Mouse (Mus musculus): ENCODE measurements around the gene Kdelr2. TPM values are rescaled to one million over a fixed set of nuclear protein-coding genes. Genes with fewer than 3 reads are reported as not detected.

Kdelr2 gene
- total and polyA plus RNA-seq, 3 experiments, result 49.6 to 52.3 (median 50.5) TPM

DNA sequence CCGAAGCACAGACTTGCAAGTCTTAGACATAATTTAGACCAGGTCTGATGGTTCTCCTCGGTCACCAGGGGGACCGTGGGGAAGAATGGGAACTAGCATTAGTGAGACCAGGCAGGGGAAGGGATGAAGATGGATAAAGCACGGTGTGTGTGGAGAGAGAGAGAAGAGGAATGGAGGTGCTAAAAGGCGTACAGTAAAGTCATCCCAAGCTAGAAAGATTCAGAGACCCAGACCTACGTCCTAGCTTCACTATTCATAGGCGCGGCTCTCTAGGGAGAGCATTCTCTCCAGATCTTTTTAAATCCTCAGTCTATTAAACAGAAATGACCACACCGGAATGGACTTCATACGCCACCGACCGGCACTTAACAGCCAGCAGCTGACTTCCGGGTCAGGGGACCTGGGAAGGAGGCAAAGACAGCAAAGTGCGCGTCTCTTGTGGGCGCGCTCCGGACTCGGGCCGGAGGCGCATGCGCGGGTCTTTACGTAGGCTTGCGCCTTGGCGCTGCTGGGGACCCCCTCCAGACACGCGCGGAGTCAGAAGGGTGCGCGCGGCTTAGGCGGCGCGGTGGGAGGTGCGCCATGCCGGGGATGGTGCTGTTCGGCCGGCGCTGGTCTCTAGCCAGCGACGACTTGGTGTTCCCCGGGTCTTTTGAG, 60.6 kb downstream of the Kdelr2 start, which contains the start of gene Daglb:
Daglb (plus strand) TSS at position 485 of the 657 bp plus-strand sequence.
- peak; percentile 92 to 94 for DNase-seq
- Histone ChIP-seq H3K9ac (ENCODE audit: low read depth, low read length) (peak within 1 kb of the TSS; percentile 80), H3K27me3 (ENCODE audit: control insufficient read depth, insufficient read depth, low read length) (no peaks in the 10 kb centered on the region), H3K27ac (peak within 1 kb of the TSS; percentile 86), H3K79me2 (replicated peaks; ENCODE audit: control insufficient read depth, insufficient read depth, low read length) (no peaks in the 10 kb centered on the region), H3K4me1 (ENCODE audit: control insufficient read depth, insufficient read depth, low read length) (peaks cover 3% of the 10 kb centered on the region), H3K4me3 (peak within 1 kb of the TSS; percentile 73), H3K36me3 (ENCODE audit: control insufficient read depth, insufficient read depth, low read length) (no peaks in the 10 kb centered on the region)
- WGBS, result 3% methylated on average over 43 of the region's 43 CpGs
- intact Hi-C loops (cut with DNase I), result loop anchor here (1.0 kb wide), 1 partner anchor 64 kb away; the partner anchor contains the start of gene Rac1
- TF ChIP-seq CTCF (IDR thresholded peaks at IDR 0.05) (no peak), POLR2A (IDR thresholded peaks at IDR 0.05; ENCODE audit: insufficient read depth, low read depth, low read length) (peak; percentile 91), EP300 (IDR thresholded peaks at IDR 0.05; ENCODE audit: insufficient read depth, low read depth, low read length) (peak; percentile 54; the same call in 1 of the 2 replicates)

DNA sequence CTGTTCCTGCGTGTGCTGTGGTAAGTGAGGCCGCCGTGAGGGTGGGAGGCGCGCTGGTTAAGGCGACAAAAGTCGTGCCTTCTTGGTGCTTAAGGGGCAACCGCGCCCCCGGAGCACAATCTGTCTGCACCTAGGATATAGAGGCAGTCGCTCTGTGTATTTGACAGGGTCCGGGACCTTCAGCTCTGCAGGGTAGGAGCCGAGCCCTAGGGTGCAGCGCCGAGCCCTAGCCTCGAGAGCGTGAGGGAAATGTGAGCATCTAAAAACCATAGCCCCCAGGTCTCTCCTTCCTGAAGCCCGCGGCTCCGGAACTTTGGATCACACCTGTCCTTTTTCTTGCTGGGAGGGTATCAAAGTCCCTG, 61.1 kb downstream of the Kdelr2 start:
- no peaks in the 10 kb centered on the region for H3K27me3 ChIP-seq (ENCODE audit: control insufficient read depth, insufficient read depth, low read length)
- H3K4me1 ChIP-seq (ENCODE audit: control insufficient read depth, insufficient read depth, low read length), result peaks cover 3% of the 10 kb centered on the region
- no peak for DNase-seq
- H3K27ac ChIP-seq, result peak overlapping the region; percentile 86
- peak overlapping the region; percentile 73 for H3K4me3 ChIP-seq
- no peak for TF ChIP-seq CTCF (IDR thresholded peaks at IDR 0.05)
- TF ChIP-seq POLR2A (IDR thresholded peaks at IDR 0.05; ENCODE audit: insufficient read depth, low read depth, low read length), result no peak
- TF ChIP-seq EP300 (IDR thresholded peaks at IDR 0.05; ENCODE audit: insufficient read depth, low read depth, low read length), result no peak
- peak overlapping the region; percentile 80 for H3K9ac ChIP-seq (ENCODE audit: low read depth, low read length)
- intact Hi-C loops (cut with DNase I), result loop anchor here (1.0 kb wide), 1 partner anchor 64 kb away; the partner anchor contains the start of gene Rac1
- H3K36me3 ChIP-seq (ENCODE audit: control insufficient read depth, insufficient read depth, low read length), result no peaks in the 10 kb centered on the region
- under 1% methylated on average over 20 of the region's 20 CpGs for WGBS
- no peaks in the 10 kb centered on the region for H3K79me2 ChIP-seq (replicated peaks; ENCODE audit: control insufficient read depth, insufficient read depth, low read length)

DNA sequence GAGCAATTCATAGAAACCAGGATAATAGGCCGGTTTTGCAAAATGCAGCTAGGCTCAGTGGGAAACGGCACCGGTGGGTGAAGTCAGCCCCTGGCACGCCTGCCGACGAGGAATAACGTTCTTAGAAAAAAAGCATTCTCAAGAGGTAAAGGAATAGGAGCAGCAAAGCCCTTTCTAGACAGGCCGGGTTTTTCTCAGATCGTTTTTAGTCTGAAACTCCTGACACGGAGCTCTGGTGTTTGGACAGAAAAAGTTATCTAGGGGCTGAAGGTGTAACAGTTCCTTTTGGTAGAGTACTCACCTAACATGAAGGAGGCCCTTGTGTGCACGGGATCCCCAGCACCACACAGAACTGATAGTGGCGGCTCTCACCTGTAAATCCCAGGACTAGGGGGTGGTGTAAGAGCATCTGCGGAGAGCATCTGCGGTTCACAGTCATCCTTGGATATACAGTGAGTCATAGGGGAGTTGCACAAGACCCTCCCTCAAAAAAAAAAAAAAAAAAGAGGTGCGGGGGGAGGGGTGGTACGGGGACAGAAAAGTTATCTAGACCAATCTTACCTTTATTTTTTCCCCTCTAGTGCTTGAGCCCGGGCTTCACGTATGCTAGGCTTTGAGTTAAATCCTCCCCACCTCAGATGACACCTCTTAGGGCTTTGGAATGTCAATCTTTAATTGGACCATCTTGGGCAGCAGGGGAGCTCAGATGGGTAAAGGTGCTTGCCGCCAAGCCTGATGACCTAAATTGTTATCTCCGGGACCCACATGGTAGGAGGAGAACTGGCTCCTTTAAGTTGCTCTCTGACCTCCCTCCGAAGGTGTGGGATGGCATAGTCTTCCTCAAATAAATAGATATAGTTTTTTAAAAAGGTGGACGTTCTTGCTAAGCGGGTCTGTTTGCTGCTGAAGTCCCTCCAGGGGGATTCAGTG, 61.8 kb downstream of the Kdelr2 start:
- TF ChIP-seq POLR2A (IDR thresholded peaks at IDR 0.05; ENCODE audit: insufficient read depth, low read depth, low read length), result no peak
- no peak for TF ChIP-seq EP300 (IDR thresholded peaks at IDR 0.05; ENCODE audit: insufficient read depth, low read depth, low read length)
- no peak for TF ChIP-seq CTCF (IDR thresholded peaks at IDR 0.05)
- WGBS, result 46% methylated on average over 23 of the region's 23 CpGs
- Histone ChIP-seq H3K4me1 (ENCODE audit: control insufficient read depth, insufficient read depth, low read length) (peaks cover 3% of the 10 kb centered on the region), H3K36me3 (ENCODE audit: control insufficient read depth, insufficient read depth, low read length) (no peaks in the 10 kb centered on the region), H3K79me2 (replicated peaks; ENCODE audit: control insufficient read depth, insufficient read depth, low read length) (no peaks in the 10 kb centered on the region), H3K9ac (ENCODE audit: low read depth, low read length) (peak overlapping the region; percentile 80; the same call in 1 of the 2 replicates), H3K4me3 (peak overlapping the region; percentile 73), H3K27ac (peak overlapping the region; percentile 86), H3K27me3 (ENCODE audit: control insufficient read depth, insufficient read depth, low read length) (no peaks in the 10 kb centered on the region)
- intact Hi-C loops (cut with DNase I), result no loop called here
- no peak for DNase-seq

DNA sequence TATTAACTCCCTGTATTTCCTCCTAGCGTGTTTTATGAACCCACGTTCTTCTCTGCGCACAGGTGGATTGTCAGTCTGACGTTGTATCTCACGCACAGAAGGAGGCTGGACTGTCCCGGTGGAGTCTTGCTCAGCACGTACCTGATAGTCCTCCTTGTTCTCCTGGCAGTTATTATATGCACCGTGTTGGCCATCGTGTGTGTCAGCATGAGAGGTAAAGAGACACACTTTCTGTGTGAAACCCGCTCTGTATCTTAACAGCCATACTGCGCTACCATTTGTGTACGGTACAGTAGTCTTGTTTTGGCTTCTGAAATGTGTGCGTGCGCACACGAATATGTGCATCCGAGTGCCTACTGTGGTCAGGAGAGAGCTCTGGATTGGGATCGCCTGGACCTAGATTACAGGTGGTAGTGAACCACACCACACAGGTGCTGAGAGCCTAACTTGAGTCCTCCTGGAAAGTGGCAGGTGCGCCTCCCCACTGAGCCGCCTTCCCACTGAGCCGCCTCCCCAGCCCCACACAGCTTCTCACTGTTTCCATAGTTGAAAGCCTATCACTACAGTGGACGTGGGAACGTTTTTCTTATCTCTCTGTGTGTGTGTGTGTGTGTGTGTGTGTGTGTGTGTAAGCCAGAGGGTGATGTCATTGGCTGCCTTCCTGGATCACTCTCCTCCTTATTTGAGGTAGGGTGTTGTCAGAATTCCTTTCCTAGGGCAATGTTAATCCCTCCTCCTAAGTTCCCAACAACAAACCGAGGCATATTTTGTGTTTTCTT, 63.4 kb downstream of the Kdelr2 start:
- Histone ChIP-seq H3K4me1 (ENCODE audit: control insufficient read depth, insufficient read depth, low read length) (peaks cover 4% of the 10 kb centered on the region), H3K4me3 (no peak overlapping the region), H3K27ac (no peak overlapping the region), H3K79me2 (replicated peaks; ENCODE audit: control insufficient read depth, insufficient read depth, low read length) (no peaks in the 10 kb centered on the region), H3K36me3 (ENCODE audit: control insufficient read depth, insufficient read depth, low read length) (no peaks in the 10 kb centered on the region), H3K9ac (ENCODE audit: low read depth, low read length) (no peak overlapping the region), H3K27me3 (ENCODE audit: control insufficient read depth, insufficient read depth, low read length) (no peaks in the 10 kb centered on the region)
- TF ChIP-seq CTCF (IDR thresholded peaks at IDR 0.05), result no peak
- TF ChIP-seq EP300 (IDR thresholded peaks at IDR 0.05; ENCODE audit: insufficient read depth, low read depth, low read length), result no peak
- no peak for TF ChIP-seq POLR2A (IDR thresholded peaks at IDR 0.05; ENCODE audit: insufficient read depth, low read depth, low read length)
- 84% methylated on average over 23 of the region's 23 CpGs for WGBS
- intact Hi-C loops (cut with DNase I), result no loop called here
- DNase-seq, result no peak

DNA sequence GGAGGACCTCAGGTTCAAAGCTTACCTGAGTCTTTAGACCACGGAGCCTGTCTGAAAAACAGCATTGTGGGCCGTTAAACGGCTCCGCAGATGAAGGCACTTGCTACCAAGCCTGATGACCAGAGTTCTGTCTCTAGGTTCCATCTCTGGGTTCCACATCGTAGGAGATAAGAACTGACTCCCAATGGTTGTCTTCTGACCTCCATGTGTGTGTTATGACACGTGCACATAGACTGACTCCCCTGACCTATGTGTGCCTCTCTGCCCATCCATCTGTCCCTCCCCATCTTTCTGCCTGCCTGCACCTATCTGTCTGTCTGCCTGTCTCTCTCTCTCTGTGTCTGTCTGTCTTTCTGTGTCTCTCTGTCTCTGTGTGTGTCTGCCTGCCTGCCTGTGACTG, 64.3 kb downstream of the Kdelr2 start:
- TF ChIP-seq POLR2A (IDR thresholded peaks at IDR 0.05; ENCODE audit: insufficient read depth, low read depth, low read length) (no peak), CTCF (IDR thresholded peaks at IDR 0.05) (no peak)
- peaks cover 4% of the 10 kb centered on the region for H3K4me1 ChIP-seq (ENCODE audit: control insufficient read depth, insufficient read depth, low read length)
- no peak overlapping the region for H3K27ac ChIP-seq
- DNase-seq, result no peak
- no peaks in the 10 kb centered on the region for H3K79me2 ChIP-seq (replicated peaks; ENCODE audit: control insufficient read depth, insufficient read depth, low read length)
- intact Hi-C loops (cut with DNase I), result no loop called here
- no peak overlapping the region for H3K9ac ChIP-seq (ENCODE audit: low read depth, low read length)
- 95% methylated on average over 6 of the region's 6 CpGs for WGBS
- no peak overlapping the region for H3K4me3 ChIP-seq
- H3K27me3 ChIP-seq (ENCODE audit: control insufficient read depth, insufficient read depth, low read length), result no peaks in the 10 kb centered on the region
- H3K36me3 ChIP-seq (ENCODE audit: control insufficient read depth, insufficient read depth, low read length), result no peaks in the 10 kb centered on the region
